Mouse (Mus musculus): ENCODE results near the gene Scn4a.

- TF ChIP-seq GATA1 (IDR thresholded peaks at IDR 0.05; ENCODE audit: low read length) (no peak), TAL1 (IDR thresholded peaks at IDR 0.05; ENCODE audit: low read length) (no peak)
Observed at GRCm38 (mm10) chr11:106329128-106329527, 24.0 kb downstream of the Scn4a start.
